In genomic region chr5:146817583-146817982, GRCm38 (mm10) we compare ENCODE assay signal across 18 mouse cellular contexts. TPM values are rescaled to one million over a fixed set of nuclear protein-coding genes. Genes with fewer than 3 reads are reported as not detected.
"Had no signal": no experiment of that assay in that cellular context is flagged by ENCODE, and none has a peak within 500 bp of the region (broad histone marks: within the 10 kb centered on the region; RNA-seq: fewer than 3 reads in every experiment).

No protein-coding gene starts in this region.

- DNase-seq: liver, postnatal 0 days; lung, adult 2 months; lung, postnatal 14 days; lung, postnatal 36 days; thymus, adult 18-20 months; thymus, postnatal 14 days; thymus, postnatal 36 days had no signal

- H3K4me1 ChIP-seq: liver, embryonic 15.5 days; midbrain, embryonic 13.5 days; midbrain, embryonic 15.5 days; neural tube, embryonic 12.5 days; stomach, embryonic 15.5 days had no signal

- H3K27ac ChIP-seq: liver, embryonic 15.5 days; lung, embryonic 15.5 days; macrophage; midbrain, embryonic 13.5 days; midbrain, embryonic 15.5 days; neural tube, embryonic 12.5 days; stomach, embryonic 15.5 days; stomach, postnatal 0 days had no signal

- H3K27me3 ChIP-seq: liver, embryonic 15.5 days; lung, embryonic 15.5 days; megakaryocyte, embryonic 14.5 days; midbrain, embryonic 13.5 days; midbrain, embryonic 15.5 days; neural tube, embryonic 12.5 days; stomach, embryonic 15.5 days had no signal

- H3K36me3 ChIP-seq: liver, embryonic 15.5 days; lung, embryonic 15.5 days; midbrain, embryonic 13.5 days; midbrain, embryonic 15.5 days; neural tube, embryonic 12.5 days; stomach, embryonic 15.5 days had no signal

- H3K4me3 ChIP-seq: liver, embryonic 15.5 days; lung, embryonic 15.5 days; megakaryocyte, embryonic 14.5 days; midbrain, embryonic 13.5 days; midbrain, embryonic 15.5 days; neural tube, embryonic 12.5 days; stomach, embryonic 15.5 days had no signal

RNA-seq across cellular contexts. Expression of gene Rasl11a, which starts 27.3 kb away (rescaled TPM):
- total RNA-seq: monocyte, adult 5-6 weeks; neutrophil, adult 5-6 weeks had no signal
- polyA plus RNA-seq: macrophage had no signal
